Mouse (Mus musculus) midbrain, postnatal 0 days (tissue): ENCODE measurements at regions not wholly inside any gene's neighbourhood (a gene's known extent, or its start where the extent isn't known, plus 50 kb on each side); places are given as distances from the start of the nearest gene placed in this dataset.

ENCODE experiments used
- ATAC-seq: fragments of 200-750 bp; cut with Nextera tagmentation; 2 replicates; pipeline ENCODE4 v1.8.0; 2017; ENCODE audit warnings: moderate number of reproducible peaks, mild to moderate bottlenecking, moderate TSS enrichment, moderate library complexity; ENCODE audit not compliant: low FRiP score
- DNase-seq: peaks from one replicate; pipeline ENCODE4 v3.0.0-alpha.2; 2015; ENCODE audit warnings: low spot score
- H3K27ac ChIP-seq: fragments of 300-500 bp; sonication (generic); 2 replicates; pipeline ENCODE4 v1.5.1; 2014; ENCODE audit warnings: low read depth, mild to moderate bottlenecking, low read length, mixed read lengths
- H3K27me3 ChIP-seq: fragments of 300-500 bp; sonication (generic); 2 replicates; pipeline ENCODE4 v1.6.1; 2014; ENCODE audit warnings: low read length, control low read depth, mixed read lengths; ENCODE audit not compliant: insufficient read depth
- H3K36me3 ChIP-seq: fragments of 300-500 bp; sonication (generic); 2 replicates; pipeline ENCODE4 v1.6.1; 2014; ENCODE audit warnings: low read length, control low read depth, mixed read lengths; ENCODE audit not compliant: insufficient read depth
- H3K4me1 ChIP-seq: fragments of 300-500 bp; sonication (generic); 2 replicates; pipeline ENCODE4 v1.6.1; 2014; ENCODE audit warnings: mild to moderate bottlenecking, control low read depth, antibody characterized with exemption, low read length, mixed read lengths; ENCODE audit not compliant: insufficient read depth
- H3K4me2 ChIP-seq: fragments of 300-500 bp; sonication (generic); 2 replicates; pipeline ENCODE4 v1.6.1; 2014; ENCODE audit warnings: low read depth, mild to moderate bottlenecking, low read length, mixed read lengths; ENCODE audit not compliant: poor library complexity, severe bottlenecking
- H3K4me3 ChIP-seq: fragments of 300-500 bp; sonication (generic); 2 replicates; pipeline ENCODE4 v1.5.1; 2014; ENCODE audit warnings: low read depth, mild to moderate bottlenecking, low read length, moderate library complexity
- H3K9ac ChIP-seq: fragments of 300-500 bp; sonication (generic); replicated peaks from 2 replicates; pipeline ENCODE4 v1.6.1; 2014; ENCODE audit warnings: mild to moderate bottlenecking, low read length, moderate library complexity, mixed read lengths; ENCODE audit not compliant: poor library complexity, severe bottlenecking
- H3K9me3 ChIP-seq: fragments of 300-500 bp; sonication (generic); 2 replicates; pipeline ENCODE4 v1.6.1; 2016; ENCODE audit warnings: low read length, control low read depth
- CTCF ChIP-seq: IDR thresholded peaks from 2 replicates; pipeline ENCODE4 v1.5.1; 2016; ENCODE audit warnings: antibody characterized with exemption, mild to moderate bottlenecking
- whole genome bisulfite sequencing: fragments of 180-500 bp; shearing (Covaris S2); extraction: QIAGEN DNeasy Blood & Tissue Kit; methylation state at CpG from one replicate; pipeline ENCODE4 v1.1.7; 2014; 5-methylcytosine and 5-hydroxymethylcytosine counted together

GRCm38 (mm10) chr19:53441449-53442131, 51.2 kb upstream of the Smndc1 start:
- no peaks in the 10 kb centered on the region for H3K36me3 ChIP-seq
- H3K27me3 ChIP-seq = no peaks in the 10 kb centered on the region; the same call in 1 of the 2 replicates
- no peak overlapping the region for H3K4me3 ChIP-seq
- DNase-seq (no peak), ATAC-seq (no peak)
- H3K27ac ChIP-seq = no peak overlapping the region
- H3K9ac ChIP-seq = no peak overlapping the region
- no peaks in the 10 kb centered on the region for H3K4me1 ChIP-seq
- no peak for TF ChIP-seq CTCF
- H3K9me3 ChIP-seq = no peaks in the 10 kb centered on the region
- H3K4me2 ChIP-seq = no peak overlapping the region
- WGBS = 86% methylated on average over 13 of the region's 13 CpGs

- ATAC-seq (no peak), DNase-seq (no peak)
- no peaks in the 10 kb centered on the region for H3K36me3 ChIP-seq
- no peak overlapping the region for H3K9ac ChIP-seq
- H3K27me3 ChIP-seq = no peaks in the 10 kb centered on the region; the same call in 1 of the 2 replicates
- no peak overlapping the region for H3K27ac ChIP-seq
- TF ChIP-seq CTCF = no peak
- H3K4me1 ChIP-seq = no peaks in the 10 kb centered on the region
- H3K4me2 ChIP-seq = no peak overlapping the region
- WGBS = 38% methylated on average over 10 of the region's 10 CpGs
- no peak overlapping the region for H3K4me3 ChIP-seq
- no peaks in the 10 kb centered on the region for H3K9me3 ChIP-seq
Observed at GRCm38 (mm10) chr19:53440327-53441055, 50.1 kb upstream of the Smndc1 start.
